Mouse (Mus musculus): ENCODE measurements around the gene Comp. TPM values are rescaled to one million over a fixed set of nuclear protein-coding genes. Genes with fewer than 3 reads are reported as not detected.

The Comp gene
- not detected in 2 replicates for polyA plus RNA-seq (2012; ENCODE audit: low replicate concordance)

GRCm38 (mm10) chr8:70373397-70374317 lies at the start of gene Comp:
TSS of gene Comp (plus strand) at chr8:70373558.

DNA sequence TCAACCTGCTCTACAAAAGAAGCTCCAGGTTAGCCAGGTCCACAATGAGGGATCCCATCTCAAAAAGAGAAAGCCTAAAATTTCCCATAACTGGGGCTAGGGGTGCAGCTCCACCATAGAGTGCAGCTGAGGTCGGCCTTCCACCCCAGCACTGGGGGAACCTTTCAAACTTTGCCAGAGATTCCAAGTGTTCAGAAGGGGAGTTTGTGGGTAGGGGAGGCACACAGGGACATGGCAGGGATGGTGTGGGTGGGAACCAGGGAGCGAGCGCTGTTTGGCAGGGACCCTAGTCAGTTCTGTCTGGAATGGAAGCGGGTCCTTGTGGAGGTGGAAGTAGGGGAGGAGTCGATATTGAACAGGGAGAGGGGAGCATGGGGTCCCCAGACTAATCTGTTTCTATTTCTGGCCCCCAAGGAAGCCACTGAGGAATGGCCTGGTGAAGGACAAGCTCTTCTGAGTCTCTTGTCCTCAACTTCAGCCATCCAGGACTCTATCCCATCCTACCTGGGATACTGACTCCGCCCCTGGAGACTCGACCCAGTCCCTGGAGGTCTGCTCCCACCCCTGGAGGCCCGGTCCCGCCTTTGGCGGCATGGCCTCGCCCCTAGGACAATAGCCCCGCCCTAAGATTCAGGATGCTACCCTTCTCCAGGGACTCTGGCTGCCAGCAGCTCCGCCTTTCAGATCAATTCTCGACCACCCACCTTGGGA lies 44.1 kb upstream of the Comp start, which contains the start of gene Gdf1:
Gdf1 (plus strand) TSS at position 694 of the 711 bp plus-strand sequence.

DNA sequence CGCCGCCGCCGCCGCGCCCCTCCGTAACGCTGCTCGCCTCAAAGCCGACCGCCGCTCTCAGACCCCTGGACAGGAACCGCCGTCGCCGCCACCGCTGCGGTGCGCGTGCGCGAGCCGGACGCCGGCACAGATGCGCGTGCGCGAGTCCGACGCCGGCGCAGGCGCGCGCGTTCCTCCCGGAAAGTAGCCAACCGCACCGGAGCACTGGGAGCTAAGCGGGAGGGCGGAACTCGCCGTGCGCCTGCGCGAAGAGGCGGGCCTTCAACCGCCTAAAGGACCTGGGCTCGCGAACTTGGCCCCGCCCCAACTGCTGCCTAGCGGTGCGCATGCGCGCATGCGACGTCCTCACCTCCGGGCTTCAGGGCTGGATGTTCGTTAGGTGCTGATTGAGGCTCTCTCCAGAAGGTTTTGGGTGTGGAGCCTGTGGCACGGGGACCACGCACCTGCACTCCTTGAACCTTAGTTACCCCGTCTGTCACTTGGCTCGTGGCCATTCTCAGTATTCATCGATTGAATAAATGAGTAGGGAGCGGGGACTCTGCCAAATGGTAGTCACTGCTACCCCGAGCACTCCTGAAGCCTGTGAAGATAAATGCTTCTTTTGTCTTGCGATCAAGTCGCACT lies 20.1 kb upstream of the Comp start, which contains the start of gene Upf1:
Upf1 (minus strand) TSS at position 85 of the 624 bp plus-strand sequence.

Other genes starting within 250 kb of the Comp start
- 5.1 and 9.4 TPM in 2 replicates for gene Nr2c2ap, start 242.2 kb upstream of the Comp start, polyA plus RNA-seq (2012; ENCODE audit: low replicate concordance)
- gene Rfxank, start 234.4 kb upstream of the Comp start, polyA plus RNA-seq (2012; ENCODE audit: low replicate concordance) = 2.9 and 6.6 TPM in 2 replicates
- gene Borcs8, start 234.1 kb upstream of the Comp start, polyA plus RNA-seq (2012; ENCODE audit: low replicate concordance) = 6.5 and 41.8 TPM in 2 replicates
- gene Mef2b, start 233.8 kb upstream of the Comp start, polyA plus RNA-seq (2012; ENCODE audit: low replicate concordance) = 8.9 and 50.7 TPM in 2 replicates
- 191 and 288 TPM in 2 replicates for gene Tmem161a, start 201.2 kb upstream of the Comp start, polyA plus RNA-seq (2012; ENCODE audit: low replicate concordance)
- 14.2 and 31.4 TPM in 2 replicates for gene Slc25a42, start 161.3 kb upstream of the Comp start, polyA plus RNA-seq (2012; ENCODE audit: low replicate concordance)
- gene Sugp2, start 139.3 kb upstream of the Comp start, polyA plus RNA-seq (2012; ENCODE audit: low replicate concordance) = 22.8 and 39.3 TPM in 2 replicates
- 18.2 and 36.2 TPM in 2 replicates for gene Armc6, start 139.1 kb upstream of the Comp start, polyA plus RNA-seq (2012; ENCODE audit: low replicate concordance)
- gene Homer3, start 90.7 kb upstream of the Comp start, polyA plus RNA-seq (2012; ENCODE audit: low replicate concordance) = 10.6 and 12.3 TPM in 2 replicates
- gene Ddx49, start 71.1 kb upstream of the Comp start, polyA plus RNA-seq (2012; ENCODE audit: low replicate concordance) = 40.0 and 63.8 TPM in 2 replicates
- gene Cope, start 71.0 kb upstream of the Comp start, polyA plus RNA-seq (2012; ENCODE audit: low replicate concordance) = 154 and 182 TPM in 2 replicates
- 0.18 and 0.51 TPM in 2 replicates for gene Cers1, start 57.8 kb upstream of the Comp start, polyA plus RNA-seq (2012; ENCODE audit: low replicate concordance)
- gene Gdf1, start 43.7 kb upstream of the Comp start, polyA plus RNA-seq (2012; ENCODE audit: low replicate concordance) = 0.46 and 0.52 TPM in 2 replicates
- gene Upf1, start 20.3 kb upstream of the Comp start, polyA plus RNA-seq (2012; ENCODE audit: low replicate concordance) = 154 and 179 TPM in 2 replicates
- gene Crtc1, start 66.0 kb downstream of the Comp start, polyA plus RNA-seq (2012; ENCODE audit: low replicate concordance) = 25.6 and 26.0 TPM in 2 replicates
- gene Klhl26, start 103.4 kb downstream of the Comp start, polyA plus RNA-seq (2012; ENCODE audit: low replicate concordance) = 4.6 and 9.6 TPM in 2 replicates
- gene Tmem59l, start 113.8 kb downstream of the Comp start, polyA plus RNA-seq (2012; ENCODE audit: low replicate concordance) = not detected in 2 replicates
- gene Crlf1, start 119.6 kb downstream of the Comp start, polyA plus RNA-seq (2012; ENCODE audit: low replicate concordance) = 3.6 and 4.1 TPM in 2 replicates
- gene Rex1bd, start 133.2 kb downstream of the Comp start, polyA plus RNA-seq (2012; ENCODE audit: low replicate concordance) = 130 and 308 TPM in 2 replicates
- gene Uba52, start 137.2 kb downstream of the Comp start, polyA plus RNA-seq (2012; ENCODE audit: low replicate concordance) = 338 and 558 TPM in 2 replicates
- gene Fkbp8, start 154.2 kb downstream of the Comp start, polyA plus RNA-seq (2012; ENCODE audit: low replicate concordance) = 1,600 and 2,800 TPM in 2 replicates
- gene Kxd1, start 154.4 kb downstream of the Comp start, polyA plus RNA-seq (2012; ENCODE audit: low replicate concordance) = 30.5 and 31.3 TPM in 2 replicates
- gene Ell, start 165.9 kb downstream of the Comp start, polyA plus RNA-seq (2012; ENCODE audit: low replicate concordance) = 42.1 and 42.5 TPM in 2 replicates
- gene Isyna1, start 220.8 kb downstream of the Comp start, polyA plus RNA-seq (2012; ENCODE audit: low replicate concordance) = 253 and 312 TPM in 2 replicates
- 1,745 and 3,628 TPM in 2 replicates for gene Ssbp4, start 235.3 kb downstream of the Comp start, polyA plus RNA-seq (2012; ENCODE audit: low replicate concordance)
- gene Lrrc25, start 242.6 kb downstream of the Comp start, polyA plus RNA-seq (2012; ENCODE audit: low replicate concordance) = 12.7 and 15.0 TPM in 2 replicates